Mouse (Mus musculus) liver, embryonic 14.5 days (tissue): ENCODE results near the gene Tpo. TPM values are rescaled to one million over a fixed set of nuclear protein-coding genes. Genes with fewer than 3 reads are reported as not detected.

Experiments
- ATAC-seq: fragments of 200-750 bp; cut with Nextera tagmentation; 2 replicates; pipeline ENCODE4 v1.8.0; 2017; ENCODE audit warnings: moderate number of reproducible peaks, mild to moderate bottlenecking, moderate library complexity; ENCODE audit not compliant: insufficient read depth
- DNase-seq, 3 experiments: peaks; one replicate each; pipeline ENCODE4 v3.0.0-alpha.2; 2012 to 2013; ENCODE audit warnings: low read depth in 3 of 3, low spot score in 3 of 3
- H3K27ac ChIP-seq: fragments of 300-500 bp; sonication (generic); 2 replicates; pipeline ENCODE4 v1.5.1; 2014; ENCODE audit warnings: moderate library complexity, mild to moderate bottlenecking, control low read depth, inconsistent platforms
- H3K27me3 ChIP-seq: fragments of 300-500 bp; sonication (generic); 2 replicates; pipeline ENCODE4 v1.6.1; 2014; ENCODE audit warnings: mild to moderate bottlenecking, low read length, moderate library complexity; ENCODE audit not compliant: control insufficient read depth, insufficient read depth
- H3K36me3 ChIP-seq: fragments of 300-500 bp; sonication (generic); replicated peaks from 2 replicates; pipeline ENCODE4 v1.6.1; 2014; ENCODE audit warnings: low read depth; ENCODE audit not compliant: control insufficient read depth, insufficient read depth
- H3K4me1 ChIP-seq, 2 experiments: fragments of 200-500 bp in 1 of 2; fragments of 300-500 bp in 1 of 2; sonication (generic) in 1 of 2; replicated peaks; 2 replicates each; pipeline ENCODE4 v1.6.1; 2012 to 2014; ENCODE audit warnings: antibody characterized with exemption in 1 of 2, inconsistent platforms in 1 of 2, low read length in 1 of 2; ENCODE audit not compliant: control insufficient read depth in 2 of 2, insufficient read depth in 2 of 2
- H3K4me2 ChIP-seq: fragments of 300-500 bp; sonication (generic); 2 replicates; pipeline ENCODE4 v1.6.1; 2014; ENCODE audit warnings: low read depth, mild to moderate bottlenecking, control low read depth, moderate library complexity
- H3K4me3 ChIP-seq, 2 experiments: fragments of 200-500 bp in 1 of 2; fragments of 300-500 bp in 1 of 2; sonication (generic) in 1 of 2; 2 replicates each; pipeline ENCODE4 v1.5.1; 2012 to 2014; ENCODE audit warnings: low read depth in 2 of 2, low read length in 2 of 2, mild to moderate bottlenecking in 2 of 2, control low read depth in 1 of 2, inconsistent platforms in 1 of 2, moderate library complexity in 1 of 2; ENCODE audit not compliant: insufficient read depth in 1 of 2
- H3K9ac ChIP-seq: fragments of 300-500 bp; sonication (generic); replicated peaks from 2 replicates; pipeline ENCODE4 v1.6.1; 2014; ENCODE audit warnings: mild to moderate bottlenecking, control low read depth, moderate library complexity
- H3K9me3 ChIP-seq: fragments of 300-500 bp; sonication (generic); 2 replicates; pipeline ENCODE4 v1.6.1; 2016; ENCODE audit warnings: low read length, mixed read lengths; ENCODE audit not compliant: control insufficient read depth
- CTCF ChIP-seq: IDR thresholded peaks from 2 replicates; pipeline ENCODE4 v1.5.1; 2016; ENCODE audit warnings: antibody characterized with exemption, low read depth, control low read depth
- EP300 ChIP-seq: IDR thresholded peaks from 2 replicates; pipeline ENCODE4 v1.6.1; 2016; ENCODE audit warnings: antibody characterized with exemption, low read depth
- WGBS: fragments of 180-500 bp; shearing (Covaris S2); extraction: QIAGEN DNeasy Blood & Tissue Kit; methylation state at CpG from one replicate; pipeline ENCODE4 v1.1.7; 2014; ENCODE audit not compliant: insufficient replicate concordance; 5-methylcytosine and 5-hydroxymethylcytosine counted together
- polyA plus RNA-seq, 2 experiments: library from polyadenylated mRNA; depleted of rRNA in 1 of 2; stranded (reverse) in 1 of 2; unstranded in 1 of 2; fragments of >200 nt; fragmentation: Nextera tagmentation in 1 of 2; extraction: Ambion mirVana in 1 of 2; gene quantifications; 2 replicates each; pipeline versions ENCODE4 v1.2.1 to v1.2.3; 2012 to 2014

The Tpo gene
- polyA plus RNA-seq, 2 experiments = not detected

GRCm38 (mm10) chr12:30015501-30015900 lies 116.9 kb downstream of the Tpo start:
- Histone ChIP-seq H3K4me1 (no peaks in the 10 kb centered on the region), H3K4me2 (no peak overlapping the region), H3K36me3 (no peaks in the 10 kb centered on the region), H3K4me3 (no peak overlapping the region), H3K9me3 (no peaks in the 10 kb centered on the region), H3K9ac (no peak overlapping the region), H3K27me3 (no peaks in the 10 kb centered on the region), H3K27ac (no peak overlapping the region)
- no peak for DNase-seq
- WGBS = 71% methylated on average over 9 of the region's 9 CpGs
- TF ChIP-seq EP300 (no peak), CTCF (no peak)
- ATAC-seq = no peak

GRCm38 (mm10) chr12:30008741-30009140 lies 123.7 kb downstream of the Tpo start:
- no peak overlapping the region for H3K9ac ChIP-seq
- WGBS = 66% methylated on average over 5 of the region's 5 CpGs
- TF ChIP-seq EP300 (no peak), CTCF (no peak)
- H3K4me1 ChIP-seq = no peaks in the 10 kb centered on the region
- H3K9me3 ChIP-seq = no peaks in the 10 kb centered on the region
- H3K4me3 ChIP-seq = no peak overlapping the region
- no peaks in the 10 kb centered on the region for H3K36me3 ChIP-seq
- no peaks in the 10 kb centered on the region for H3K27me3 ChIP-seq
- DNase-seq = no peak
- ATAC-seq = no peak
- H3K27ac ChIP-seq = no peak overlapping the region
- H3K4me2 ChIP-seq = no peak overlapping the region

- H3K4me3 ChIP-seq = no peak overlapping the region
- no peaks in the 10 kb centered on the region for H3K9me3 ChIP-seq
- no peak overlapping the region for H3K4me2 ChIP-seq
- ATAC-seq (no peak), DNase-seq (no peak)
- H3K4me1 ChIP-seq = no peaks in the 10 kb centered on the region
- TF ChIP-seq EP300 = no peak
- no peak for TF ChIP-seq CTCF
- H3K36me3 ChIP-seq = no peaks in the 10 kb centered on the region
- no peak overlapping the region for H3K27ac ChIP-seq
- no peak overlapping the region for H3K9ac ChIP-seq
- WGBS = 56% methylated on average over 9 of the region's 9 CpGs
- no peaks in the 10 kb centered on the region for H3K27me3 ChIP-seq
These were observed 125.8 kb downstream of the Tpo start for GRCm38 (mm10) chr12:30006586-30006985.

Other genes with a start within 250 kb of the Tpo start
- gene Pxdn, start 195.0 kb downstream of the Tpo start, polyA plus RNA-seq (2012; rRNA removed) = 2.9 and 3.0 TPM in 2 replicates
- 3.2 and 4.0 TPM in 2 replicates for gene Pxdn, start 195.0 kb downstream of the Tpo start, polyA plus RNA-seq (2014; fragmentation: Nextera tagmentation; extraction: Ambion mirVana)
- 0.03 and 0.10 TPM in 2 replicates for gene Sntg2, start 240.8 kb upstream of the Tpo start, polyA plus RNA-seq (2012; rRNA removed)
- gene Sntg2, start 240.8 kb upstream of the Tpo start, polyA plus RNA-seq (2014; fragmentation: Nextera tagmentation; extraction: Ambion mirVana) = 0.06 TPM in 1 of 2 replicates, not detected in the other